Mouse (Mus musculus): Measurements from ENCODE around the gene Slco2a1. TPM values are rescaled to one million over a fixed set of nuclear protein-coding genes. Genes with fewer than 3 reads are reported as not detected.

Slco2a1 gene
- polyA plus RNA-seq, 1 experiment, result 0.12 TPM

GRCm38 (mm10) chr9:103061471-103062053 lies 73.0 kb downstream of the Slco2a1 start:
- H3K36me3 ChIP-seq (ENCODE audit: control insufficient read depth, insufficient read depth), result no peaks in the 10 kb centered on the region
- no peak overlapping the region for H3ac ChIP-seq (ENCODE audit: control insufficient read depth, insufficient read length)
- H3K27me3 ChIP-seq (ENCODE audit: control insufficient read depth, insufficient read depth, insufficient read length), result no peaks in the 10 kb centered on the region
- TF ChIP-seq CEBPB (IDR thresholded peaks at IDR 0.05; ENCODE audit: insufficient read depth, poor library complexity, severe bottlenecking) (0 out of 2 replicates have a peak, but pooled peaks have one; percentile 57), MYOG (IDR thresholded peaks at IDR 0.05; ENCODE audit: control insufficient read depth in 1 of 3, insufficient read depth in 1 of 3, insufficient read length in 2 of 3, low read depth in 2 of 3) (no peak)
- H3K4me3 ChIP-seq, result no peak overlapping the region
- no peaks in the 10 kb centered on the region for H3K79me2 ChIP-seq (ENCODE audit: control insufficient read depth, insufficient read depth)
- H3K4me2 ChIP-seq (ENCODE audit: low read depth), result peak overlapping the region; percentile 55

- no peak overlapping the region for H3K4me3 ChIP-seq
- no peaks in the 10 kb centered on the region for H3K27me3 ChIP-seq (ENCODE audit: control insufficient read depth, insufficient read depth, insufficient read length)
- H3K36me3 ChIP-seq (ENCODE audit: control insufficient read depth, insufficient read depth), result no peaks in the 10 kb centered on the region
- H3K4me2 ChIP-seq (ENCODE audit: low read depth), result no peak overlapping the region
- no peak overlapping the region for H3ac ChIP-seq (ENCODE audit: control insufficient read depth, insufficient read length)
- no peaks in the 10 kb centered on the region for H3K79me2 ChIP-seq (ENCODE audit: control insufficient read depth, insufficient read depth)
- TF ChIP-seq POLR2A (IDR thresholded peaks at IDR 0.05; ENCODE audit: insufficient read length, low read depth) (no peak), CEBPB (IDR thresholded peaks at IDR 0.05; ENCODE audit: insufficient read depth, poor library complexity, severe bottlenecking) (no peak), TCF12 (IDR thresholded peaks at IDR 0.05; ENCODE audit: insufficient read depth, poor library complexity, severe bottlenecking) (no peak), MYOG (IDR thresholded peaks at IDR 0.05; ENCODE audit: control insufficient read depth in 1 of 3, insufficient read depth in 1 of 3, insufficient read length in 2 of 3, low read depth in 2 of 3) (no peak), POLR2AphosphoS2 (IDR thresholded peaks at IDR 0.05; ENCODE audit: insufficient read length, low read depth) (no peak), USF1 (IDR thresholded peaks at IDR 0.05; ENCODE audit: low read depth) (no peak), REST (IDR thresholded peaks at IDR 0.05; ENCODE audit: insufficient read depth, insufficient read length) (no peak), SRF (IDR thresholded peaks at IDR 0.05; ENCODE audit: control insufficient read depth, insufficient read length, low read depth) (no peak), TCF3 (IDR thresholded peaks at IDR 0.05; ENCODE audit: insufficient read length, low read depth) (no peak), E2F4 (IDR thresholded peaks at IDR 0.05; ENCODE audit: insufficient read depth) (no peak), MAX (IDR thresholded peaks at IDR 0.05; ENCODE audit: low read depth) (no peak), MYOD1 (IDR thresholded peaks at IDR 0.05; ENCODE audit: control insufficient read depth in 1 of 3, insufficient read length in 2 of 3, low read depth in 2 of 3) (no peak)
Observed at GRCm38 (mm10) chr9:103063591-103063990, 75.1 kb downstream of the Slco2a1 start.

GRCm38 (mm10) chr9:103066845-103067244 lies 78.3 kb downstream of the Slco2a1 start:
- Histone ChIP-seq H3K79me2 (ENCODE audit: control insufficient read depth, insufficient read depth) (no peaks in the 10 kb centered on the region), H3K27me3 (ENCODE audit: control insufficient read depth, insufficient read depth, insufficient read length) (no peaks in the 10 kb centered on the region), H3K36me3 (ENCODE audit: control insufficient read depth, insufficient read depth) (no peaks in the 10 kb centered on the region), H3K4me3 (no peak overlapping the region), H3ac (ENCODE audit: control insufficient read depth, insufficient read length) (no peak overlapping the region), H3K4me2 (ENCODE audit: low read depth) (no peak overlapping the region)
- TF ChIP-seq MYOD1 (IDR thresholded peaks at IDR 0.05; ENCODE audit: control insufficient read depth in 1 of 3, insufficient read length in 2 of 3, low read depth in 2 of 3) (no peak), E2F4 (IDR thresholded peaks at IDR 0.05; ENCODE audit: insufficient read depth) (no peak), SRF (IDR thresholded peaks at IDR 0.05; ENCODE audit: control insufficient read depth, insufficient read length, low read depth) (no peak), MAX (IDR thresholded peaks at IDR 0.05; ENCODE audit: low read depth) (no peak), POLR2AphosphoS2 (IDR thresholded peaks at IDR 0.05; ENCODE audit: insufficient read length, low read depth) (no peak), CEBPB (IDR thresholded peaks at IDR 0.05; ENCODE audit: insufficient read depth, poor library complexity, severe bottlenecking) (no peak), REST (IDR thresholded peaks at IDR 0.05; ENCODE audit: insufficient read depth, insufficient read length) (no peak), USF1 (IDR thresholded peaks at IDR 0.05; ENCODE audit: low read depth) (no peak), TCF3 (IDR thresholded peaks at IDR 0.05; ENCODE audit: insufficient read length, low read depth) (no peak), POLR2A (IDR thresholded peaks at IDR 0.05; ENCODE audit: insufficient read length, low read depth) (no peak), MYOG (IDR thresholded peaks at IDR 0.05; ENCODE audit: control insufficient read depth in 1 of 3, insufficient read depth in 1 of 3, insufficient read length in 2 of 3, low read depth in 2 of 3) (no peak), TCF12 (IDR thresholded peaks at IDR 0.05; ENCODE audit: insufficient read depth, poor library complexity, severe bottlenecking) (no peak)

- H3ac ChIP-seq (ENCODE audit: control insufficient read depth, insufficient read length), result no peak overlapping the region
- no peaks in the 10 kb centered on the region for H3K27me3 ChIP-seq (ENCODE audit: control insufficient read depth, insufficient read depth, insufficient read length)
- H3K4me3 ChIP-seq, result no peak overlapping the region
- H3K36me3 ChIP-seq (ENCODE audit: control insufficient read depth, insufficient read depth), result no peaks in the 10 kb centered on the region
- TF ChIP-seq E2F4 (IDR thresholded peaks at IDR 0.05; ENCODE audit: insufficient read depth), result no peak
- no peak for TF ChIP-seq MYOD1 (IDR thresholded peaks at IDR 0.05; ENCODE audit: control insufficient read depth in 1 of 3, insufficient read length in 2 of 3, low read depth in 2 of 3)
- no peak for TF ChIP-seq TCF12 (IDR thresholded peaks at IDR 0.05; ENCODE audit: insufficient read depth, poor library complexity, severe bottlenecking)
- no peak for TF ChIP-seq MAX (IDR thresholded peaks at IDR 0.05; ENCODE audit: low read depth)
- TF ChIP-seq REST (IDR thresholded peaks at IDR 0.05; ENCODE audit: insufficient read depth, insufficient read length), result no peak
- no peak for TF ChIP-seq TCF3 (IDR thresholded peaks at IDR 0.05; ENCODE audit: insufficient read length, low read depth)
- TF ChIP-seq USF1 (IDR thresholded peaks at IDR 0.05; ENCODE audit: low read depth), result no peak
- TF ChIP-seq CEBPB (IDR thresholded peaks at IDR 0.05; ENCODE audit: insufficient read depth, poor library complexity, severe bottlenecking), result no peak
- TF ChIP-seq SRF (IDR thresholded peaks at IDR 0.05; ENCODE audit: control insufficient read depth, insufficient read length, low read depth), result no peak
- no peak for TF ChIP-seq POLR2A (IDR thresholded peaks at IDR 0.05; ENCODE audit: insufficient read length, low read depth)
- TF ChIP-seq POLR2AphosphoS2 (IDR thresholded peaks at IDR 0.05; ENCODE audit: insufficient read length, low read depth), result no peak
- TF ChIP-seq MYOG (IDR thresholded peaks at IDR 0.05; ENCODE audit: control insufficient read depth in 1 of 3, insufficient read depth in 1 of 3, insufficient read length in 2 of 3, low read depth in 2 of 3), result no peak
- H3K4me2 ChIP-seq (ENCODE audit: low read depth), result no peak overlapping the region
- no peaks in the 10 kb centered on the region for H3K79me2 ChIP-seq (ENCODE audit: control insufficient read depth, insufficient read depth)
Observed at GRCm38 (mm10) chr9:103067651-103068050, 79.1 kb downstream of the Slco2a1 start.
